Mouse (Mus musculus): Measurements from ENCODE around the gene Bex1. TPM values are rescaled to one million over a fixed set of nuclear protein-coding genes. Genes with fewer than 3 reads are reported as not detected.

The Bex1 gene
- polyA plus RNA-seq, 1 experiment from 2014 or later = 53.0 TPM

GRCm38 (mm10) chrX:136203664-136204066 lies 11.6 kb downstream of the Bex1 start, which contains the start of gene Tceal5:
TSS of gene Tceal5 (minus strand) at chrX:136203876.
- DNase-seq (ENCODE audit: low spot score) (peak; percentile 5), ATAC-seq (replicated peaks; ENCODE audit: low FRiP score, low read depth) (peak; percentile 52)
- Histone ChIP-seq H3K36me3 (ENCODE audit: insufficient read depth, low read length) (no peaks in the 10 kb centered on the region), H3K9me3 (replicated peaks; ENCODE audit: low read length) (no peaks in the 10 kb centered on the region), H3K4me3 (replicated peaks; ENCODE audit: low read depth, low read length) (peak within 1 kb of the TSS; percentile 23; the same call in 1 of the 2 replicates), H3K27me3 (ENCODE audit: insufficient read depth, low read length) (no peaks in the 10 kb centered on the region), H3K4me1 (replicated peaks; ENCODE audit: insufficient read depth, low read length) (no peaks in the 10 kb centered on the region), H3K9ac (ENCODE audit: low read depth, low read length) (no peak within 1 kb of the TSS), H3K4me2 (ENCODE audit: low read length) (peak within 1 kb of the TSS; percentile 56), H3K27ac (no peak within 1 kb of the TSS)
- no peak for TF ChIP-seq CTCF (IDR thresholded peaks at IDR 0.05; ENCODE audit: low read depth)
- WGBS = 25% methylated on average over 9 of the region's 9 CpGs

- Histone ChIP-seq H3K4me1 (replicated peaks; ENCODE audit: insufficient read depth, low read length) (no peaks in the 10 kb centered on the region), H3K27me3 (ENCODE audit: insufficient read depth, low read length) (no peaks in the 10 kb centered on the region), H3K9ac (ENCODE audit: low read depth, low read length) (no peak overlapping the region), H3K9me3 (replicated peaks; ENCODE audit: low read length) (no peaks in the 10 kb centered on the region), H3K4me3 (replicated peaks; ENCODE audit: low read depth, low read length) (peak overlapping the region; percentile 23; the same call in 1 of the 2 replicates), H3K27ac (no peak overlapping the region), H3K36me3 (ENCODE audit: insufficient read depth, low read length) (no peaks in the 10 kb centered on the region), H3K4me2 (ENCODE audit: low read length) (peak overlapping the region; percentile 56)
- TF ChIP-seq CTCF (IDR thresholded peaks at IDR 0.05; ENCODE audit: low read depth) = no peak
- WGBS = 29% methylated on average over 7 of the region's 7 CpGs
- DNase-seq (ENCODE audit: low spot score) = no peak
- ATAC-seq (replicated peaks; ENCODE audit: low FRiP score, low read depth) = no peak
Measured at GRCm38 (mm10) chrX:136203257-136203656, 12.1 kb downstream of the Bex1 start.

GRCm38 (mm10) chrX:136196873-136197272 lies 18.4 kb downstream of the Bex1 start:
- no peak for ATAC-seq (replicated peaks; ENCODE audit: low FRiP score, low read depth)

GRCm38 (mm10) chrX:136195193-136195944 lies 19.9 kb downstream of the Bex1 start:
- ATAC-seq (replicated peaks; ENCODE audit: low FRiP score, low read depth) = no peak
- no peak for DNase-seq (ENCODE audit: low spot score)
- Histone ChIP-seq H3K4me2 (ENCODE audit: low read length) (no peak overlapping the region), H3K36me3 (ENCODE audit: insufficient read depth, low read length) (no peaks in the 10 kb centered on the region), H3K4me3 (replicated peaks; ENCODE audit: low read depth, low read length) (no peak overlapping the region), H3K27me3 (ENCODE audit: insufficient read depth, low read length) (0 out of 2 replicates have a peak, but pooled peaks cover 4% of the 10 kb centered on the region), H3K4me1 (replicated peaks; ENCODE audit: insufficient read depth, low read length) (no peaks in the 10 kb centered on the region), H3K9ac (ENCODE audit: low read depth, low read length) (no peak overlapping the region), H3K9me3 (replicated peaks; ENCODE audit: low read length) (no peaks in the 10 kb centered on the region), H3K27ac (no peak overlapping the region)
- TF ChIP-seq CTCF (IDR thresholded peaks at IDR 0.05; ENCODE audit: low read depth) = no peak
- WGBS = 76% methylated on average over 16 of the region's 16 CpGs

More at GRCm38 (mm10) chrX:136196873-136197272, 18.4 kb downstream of the Bex1 start:
- 0 out of 2 replicates have a peak, but pooled peaks cover 4% of the 10 kb centered on the region for H3K27me3 ChIP-seq (ENCODE audit: insufficient read depth, low read length)
- no peak overlapping the region for H3K9ac ChIP-seq (ENCODE audit: low read depth, low read length)
- no peak for DNase-seq (ENCODE audit: low spot score)
- TF ChIP-seq CTCF (IDR thresholded peaks at IDR 0.05; ENCODE audit: low read depth) = peak; percentile 64
- H3K4me3 ChIP-seq (replicated peaks; ENCODE audit: low read depth, low read length) = no peak overlapping the region
- no peak overlapping the region for H3K4me2 ChIP-seq (ENCODE audit: low read length)
- no peak overlapping the region for H3K27ac ChIP-seq
- WGBS = 77% methylated on average over 1 of the region's 1 CpGs
- H3K36me3 ChIP-seq (ENCODE audit: insufficient read depth, low read length) = no peaks in the 10 kb centered on the region
- H3K4me1 ChIP-seq (replicated peaks; ENCODE audit: insufficient read depth, low read length) = no peaks in the 10 kb centered on the region
- no peaks in the 10 kb centered on the region for H3K9me3 ChIP-seq (replicated peaks; ENCODE audit: low read length)

GRCm38 (mm10) chrX:136183107-136183506 lies 32.2 kb downstream of the Bex1 start:
- ATAC-seq (replicated peaks; ENCODE audit: low FRiP score, low read depth) (no peak), DNase-seq (ENCODE audit: low spot score) (no peak)
- TF ChIP-seq CTCF (IDR thresholded peaks at IDR 0.05; ENCODE audit: low read depth) = no peak
- no peak overlapping the region for H3K4me2 ChIP-seq (ENCODE audit: low read length)
- 67% methylated on average over 1 of the region's 1 CpGs for WGBS
- H3K27me3 ChIP-seq (ENCODE audit: insufficient read depth, low read length) = no peaks in the 10 kb centered on the region
- no peak overlapping the region for H3K4me3 ChIP-seq (replicated peaks; ENCODE audit: low read depth, low read length)
- no peaks in the 10 kb centered on the region for H3K36me3 ChIP-seq (ENCODE audit: insufficient read depth, low read length)
- no peak overlapping the region for H3K9ac ChIP-seq (ENCODE audit: low read depth, low read length)
- H3K4me1 ChIP-seq (replicated peaks; ENCODE audit: insufficient read depth, low read length) = no peaks in the 10 kb centered on the region
- no peak overlapping the region for H3K27ac ChIP-seq
- no peaks in the 10 kb centered on the region for H3K9me3 ChIP-seq (replicated peaks; ENCODE audit: low read length)

- no peaks in the 10 kb centered on the region for H3K4me1 ChIP-seq (replicated peaks; ENCODE audit: insufficient read depth, low read length)
- no peaks in the 10 kb centered on the region for H3K27me3 ChIP-seq (ENCODE audit: insufficient read depth, low read length)
- no peak for TF ChIP-seq CTCF (IDR thresholded peaks at IDR 0.05; ENCODE audit: low read depth)
- no peaks in the 10 kb centered on the region for H3K9me3 ChIP-seq (replicated peaks; ENCODE audit: low read length)
- no peak for DNase-seq (ENCODE audit: low spot score)
- no peak for ATAC-seq (replicated peaks; ENCODE audit: low FRiP score, low read depth)
- H3K27ac ChIP-seq = no peak overlapping the region
- H3K36me3 ChIP-seq (ENCODE audit: insufficient read depth, low read length) = no peaks in the 10 kb centered on the region
- H3K4me2 ChIP-seq (ENCODE audit: low read length) = no peak overlapping the region
- 39% methylated on average over 11 of the region's 11 CpGs for WGBS
- no peak overlapping the region for H3K4me3 ChIP-seq (replicated peaks; ENCODE audit: low read depth, low read length)
- no peak overlapping the region for H3K9ac ChIP-seq (ENCODE audit: low read depth, low read length)
Measured at GRCm38 (mm10) chrX:136180897-136181553, 34.3 kb downstream of the Bex1 start.
